Mouse (Mus musculus): ENCODE results near the gene AC134908.4. TPM values are rescaled to one million over a fixed set of nuclear protein-coding genes. Genes with fewer than 3 reads are reported as not detected.

Gene AC134908.4
- polyA plus RNA-seq, 1 experiment from 2014 or later: not detected

DNA sequence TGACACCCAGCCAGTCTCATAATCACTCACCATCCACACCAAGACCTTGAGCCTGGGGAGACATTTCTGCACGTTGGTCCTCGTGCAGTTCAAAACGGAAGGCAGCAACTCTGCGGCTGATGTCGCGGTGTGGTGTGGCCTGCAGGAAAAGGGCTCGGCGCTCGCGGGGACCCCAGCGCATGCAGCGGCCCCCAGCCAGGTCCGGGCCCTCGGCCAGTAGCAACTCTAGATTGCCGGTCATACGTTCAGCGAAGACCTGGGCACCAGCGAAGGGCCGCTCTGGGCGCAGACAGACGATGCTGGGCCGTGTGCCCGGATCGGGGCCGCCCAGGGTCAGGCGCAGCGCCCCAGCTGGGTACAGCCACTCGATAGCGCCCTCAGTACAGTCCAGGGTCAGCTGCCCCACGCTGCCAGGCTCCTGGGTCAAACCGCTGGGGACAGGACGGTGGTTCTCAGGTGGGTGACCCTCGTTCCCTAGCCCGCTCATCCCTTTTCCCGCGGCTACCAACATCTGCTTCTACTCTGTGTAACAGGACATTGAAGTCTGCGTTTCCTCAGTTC is 832 bp upstream of the AC134908.4 start:
- H3K4me1 ChIP-seq (ENCODE audit: control insufficient read depth, insufficient read depth, low read length): peaks cover 31% of the 10 kb centered on the region
- 0 out of 2 replicates have a peak, but pooled peaks have one; percentile 1 for ATAC-seq
- WGBS: 5% methylated on average over 36 of the region's 37 CpGs

DNA sequence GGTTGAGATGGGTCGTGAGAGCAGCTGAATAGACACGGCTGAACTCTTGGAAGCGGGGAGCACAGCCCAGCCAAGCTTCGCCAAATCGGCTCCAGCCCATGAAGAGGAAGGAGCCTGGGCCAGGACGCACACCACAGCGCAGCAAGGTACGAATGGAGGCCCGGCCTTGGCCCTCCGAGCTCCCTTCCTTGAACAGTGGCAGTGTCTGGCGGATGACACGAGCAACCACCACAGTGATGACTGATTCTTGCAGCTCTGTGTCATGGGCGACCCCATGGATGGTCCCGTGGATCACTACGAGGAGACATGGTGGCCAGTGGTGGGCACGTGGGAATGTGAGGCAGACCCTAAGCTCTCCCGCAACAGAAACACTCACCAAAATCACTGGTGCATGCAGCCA is 461 bp downstream of the AC134908.4 start:
- Histone ChIP-seq H3K27ac (ENCODE audit: low read length) (0 out of 2 replicates have a peak overlapping the region, but pooled peaks have one; percentile 28), H3K27me3 (replicated peaks; ENCODE audit: control insufficient read depth, insufficient read depth, low read length) (no peaks in the 10 kb centered on the region), H3K36me3 (ENCODE audit: control insufficient read depth, insufficient read depth, low read length) (0 out of 2 replicates have a peak, but pooled peaks cover 2% of the 10 kb centered on the region), H3K9me3 (ENCODE audit: control insufficient read depth, low read length) (no peaks in the 10 kb centered on the region), H3K4me3 (ENCODE audit: low read length) (no peak overlapping the region), H3K9ac (ENCODE audit: low read depth, low read length) (no peak overlapping the region), H3K4me1 (ENCODE audit: control insufficient read depth, insufficient read depth, low read length) (peaks cover 37% of the 10 kb centered on the region), H3K4me2 (ENCODE audit: low read depth, low read length) (no peak overlapping the region)
- ATAC-seq: no peak
- WGBS: 82% methylated on average over 17 of the region's 17 CpGs

More for the DNA sequence above, 832 bp upstream of the AC134908.4 start:
- Histone ChIP-seq H3K27ac (ENCODE audit: low read length) (peak overlapping the region; percentile 6), H3K4me3 (ENCODE audit: low read length) (peak overlapping the region; percentile 83), H3K27me3 (replicated peaks; ENCODE audit: control insufficient read depth, insufficient read depth, low read length) (no peaks in the 10 kb centered on the region), H3K9me3 (ENCODE audit: control insufficient read depth, low read length) (no peaks in the 10 kb centered on the region), H3K36me3 (ENCODE audit: control insufficient read depth, insufficient read depth, low read length) (0 out of 2 replicates have a peak, but pooled peaks cover 2% of the 10 kb centered on the region), H3K9ac (ENCODE audit: low read depth, low read length) (peak overlapping the region; percentile 75), H3K4me2 (ENCODE audit: low read depth, low read length) (peak overlapping the region; percentile 97)

DNA sequence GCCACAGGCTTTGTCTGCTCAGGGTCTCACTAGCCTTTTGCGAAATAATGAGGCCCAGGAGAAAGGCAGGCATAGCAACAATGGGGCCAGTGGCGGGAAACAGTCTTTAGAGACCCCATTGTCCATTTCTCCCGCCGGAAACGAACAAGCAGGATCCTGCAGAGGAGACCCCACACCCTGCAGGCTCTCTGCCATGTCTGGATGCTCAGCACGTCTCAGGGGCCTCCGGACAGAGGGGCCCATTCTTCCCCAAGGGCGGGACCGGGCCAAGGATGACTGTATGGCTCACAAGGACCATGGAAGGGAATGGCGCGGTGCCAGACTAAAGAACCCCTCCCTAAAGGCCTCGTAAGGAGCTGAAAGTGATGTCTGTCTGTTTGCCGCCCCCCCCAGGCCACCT is 1.3 kb downstream of the AC134908.4 start:
- Histone ChIP-seq H3K27ac (ENCODE audit: low read length) (no peak overlapping the region), H3K36me3 (ENCODE audit: control insufficient read depth, insufficient read depth, low read length) (peaks cover 8% of the 10 kb centered on the region; the same call in 1 of the 2 replicates), H3K4me3 (ENCODE audit: low read length) (no peak overlapping the region), H3K27me3 (replicated peaks; ENCODE audit: control insufficient read depth, insufficient read depth, low read length) (no peaks in the 10 kb centered on the region), H3K9me3 (ENCODE audit: control insufficient read depth, low read length) (no peaks in the 10 kb centered on the region), H3K4me1 (ENCODE audit: control insufficient read depth, insufficient read depth, low read length) (peaks cover 37% of the 10 kb centered on the region), H3K9ac (ENCODE audit: low read depth, low read length) (0 out of 2 replicates have a peak overlapping the region, but pooled peaks have one; percentile 13), H3K4me2 (ENCODE audit: low read depth, low read length) (no peak overlapping the region)
- no peak for ATAC-seq
- 66% methylated on average over 13 of the region's 13 CpGs for WGBS

DNA sequence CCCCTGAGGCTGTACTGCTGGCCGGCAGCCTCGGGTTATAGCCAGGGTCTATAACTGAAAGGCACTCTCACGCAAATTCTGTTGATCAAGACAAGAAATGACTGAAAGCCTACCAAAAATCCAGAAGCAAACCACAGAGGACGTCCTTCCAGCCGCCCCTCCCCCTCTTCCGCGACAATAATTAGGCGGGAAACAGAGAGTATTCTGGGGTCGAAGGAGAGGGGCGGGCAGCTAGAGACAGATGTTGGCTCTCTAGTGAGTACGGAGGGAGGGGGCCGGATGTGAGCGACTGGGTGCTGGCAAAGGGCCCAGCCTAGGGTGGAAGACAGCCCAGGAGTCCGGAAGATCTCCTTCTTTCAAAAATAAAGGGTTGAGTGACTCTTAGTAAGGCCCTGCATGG is 2.8 kb downstream of the AC134908.4 start, which contains the start of gene Fam173a:
Gene Fam173a (minus strand): TSS at position 287 of the 400 bp plus-strand sequence.
- peak within 1 kb of the TSS; percentile 89 for H3K9ac ChIP-seq (ENCODE audit: low read depth, low read length)
- under 1% methylated on average over 14 of the region's 14 CpGs for WGBS
- peak within 1 kb of the TSS; percentile 85 for H3K4me3 ChIP-seq (ENCODE audit: low read length)
- H3K27me3 ChIP-seq (replicated peaks; ENCODE audit: control insufficient read depth, insufficient read depth, low read length): no peaks in the 10 kb centered on the region
- H3K4me2 ChIP-seq (ENCODE audit: low read depth, low read length): peak within 1 kb of the TSS; percentile 90
- H3K27ac ChIP-seq (ENCODE audit: low read length): peak within 1 kb of the TSS; percentile 99
- peaks cover 37% of the 10 kb centered on the region for H3K4me1 ChIP-seq (ENCODE audit: control insufficient read depth, insufficient read depth, low read length)
- peaks cover 10% of the 10 kb centered on the region; the same call in 1 of the 2 replicates for H3K36me3 ChIP-seq (ENCODE audit: control insufficient read depth, insufficient read depth, low read length)
- no peaks in the 10 kb centered on the region for H3K9me3 ChIP-seq (ENCODE audit: control insufficient read depth, low read length)
- peak; percentile 67 for ATAC-seq

DNA sequence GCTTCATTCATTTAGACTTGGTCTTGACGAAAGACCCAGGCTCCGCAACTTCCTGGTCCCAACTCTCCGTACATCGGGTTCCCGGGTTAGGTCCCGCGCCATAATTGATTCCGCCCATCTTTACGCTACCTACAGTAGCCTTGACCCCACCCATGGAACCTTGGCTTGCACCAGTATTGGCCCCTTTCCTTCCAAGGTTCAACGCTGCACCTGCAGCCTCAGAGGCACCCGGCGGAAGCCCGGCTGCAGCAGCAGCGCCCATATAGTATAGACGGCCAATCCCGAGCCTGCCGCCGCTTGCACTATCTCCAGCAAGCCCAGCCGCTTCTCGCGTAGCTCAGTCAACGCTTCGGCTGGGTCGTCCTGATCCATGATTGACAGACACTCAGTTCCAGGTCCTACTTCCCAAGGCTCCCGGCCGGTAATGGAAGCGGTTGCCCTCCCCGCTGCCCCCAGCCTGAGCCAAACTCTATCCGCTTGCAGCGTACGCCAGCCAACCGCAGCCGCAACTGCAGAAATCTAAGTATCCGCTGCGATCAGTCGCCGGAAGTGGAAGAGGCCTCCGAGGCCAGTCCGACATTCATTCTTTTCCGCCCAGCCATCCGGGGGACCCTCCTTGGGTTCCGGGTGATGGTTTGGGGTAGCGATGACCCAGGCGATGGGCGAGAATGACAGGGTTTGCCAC is 3.5 kb downstream of the AC134908.4 start:
- under 1% methylated on average over 45 of the region's 45 CpGs for WGBS

DNA sequence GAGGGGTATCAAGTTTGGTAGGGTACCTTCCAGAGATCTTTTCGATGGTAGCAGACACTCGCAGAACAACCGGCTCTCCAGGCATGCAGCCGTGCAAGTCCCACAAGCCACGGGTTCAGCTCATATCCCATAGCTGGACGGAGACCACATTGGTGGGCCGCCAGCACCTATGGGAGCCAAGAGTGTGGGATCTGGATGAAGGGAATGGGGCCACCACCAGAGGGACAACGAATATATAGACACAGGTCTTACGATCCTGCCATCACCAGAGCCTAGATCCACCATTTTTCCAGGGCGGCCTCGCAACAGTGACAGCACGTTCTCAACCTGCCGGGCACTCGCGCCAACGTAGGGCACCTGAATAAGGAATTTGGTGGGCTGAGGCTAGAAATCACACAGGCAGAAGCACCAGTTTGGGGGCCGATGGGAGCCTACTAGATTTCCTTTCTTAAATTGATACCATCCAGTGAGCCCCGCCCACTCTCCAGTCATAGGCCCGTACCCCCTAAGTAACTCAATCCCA is 4.1 kb downstream of the AC134908.4 start:
- peaks cover 31% of the 10 kb centered on the region for H3K4me1 ChIP-seq (ENCODE audit: control insufficient read depth, insufficient read depth, low read length)
- peak overlapping the region; percentile 90 for H3K4me2 ChIP-seq (ENCODE audit: low read depth, low read length)
- H3K4me3 ChIP-seq (ENCODE audit: low read length): peak overlapping the region; percentile 85
- WGBS: 28% methylated on average over 19 of the region's 19 CpGs
- H3K27ac ChIP-seq (ENCODE audit: low read length): peak overlapping the region; percentile 99
- H3K36me3 ChIP-seq (ENCODE audit: control insufficient read depth, insufficient read depth, low read length): peaks cover 10% of the 10 kb centered on the region; the same call in 1 of the 2 replicates
- peak; percentile 6; the same call in 1 of the 2 replicates for ATAC-seq
- peak overlapping the region; percentile 89 for H3K9ac ChIP-seq (ENCODE audit: low read depth, low read length)
- H3K27me3 ChIP-seq (replicated peaks; ENCODE audit: control insufficient read depth, insufficient read depth, low read length): no peaks in the 10 kb centered on the region
- no peaks in the 10 kb centered on the region for H3K9me3 ChIP-seq (ENCODE audit: control insufficient read depth, low read length)

More for the DNA sequence above, 3.5 kb downstream of the AC134908.4 start:
- Histone ChIP-seq H3K9ac (ENCODE audit: low read depth, low read length) (peak overlapping the region; percentile 89), H3K27ac (ENCODE audit: low read length) (peak overlapping the region; percentile 99), H3K27me3 (replicated peaks; ENCODE audit: control insufficient read depth, insufficient read depth, low read length) (no peaks in the 10 kb centered on the region), H3K4me2 (ENCODE audit: low read depth, low read length) (peak overlapping the region; percentile 90), H3K9me3 (ENCODE audit: control insufficient read depth, low read length) (no peaks in the 10 kb centered on the region), H3K36me3 (ENCODE audit: control insufficient read depth, insufficient read depth, low read length) (peaks cover 10% of the 10 kb centered on the region; the same call in 1 of the 2 replicates), H3K4me1 (ENCODE audit: control insufficient read depth, insufficient read depth, low read length) (peaks cover 32% of the 10 kb centered on the region), H3K4me3 (ENCODE audit: low read length) (peak overlapping the region; percentile 85)
- peak; percentile 81 for ATAC-seq

DNA sequence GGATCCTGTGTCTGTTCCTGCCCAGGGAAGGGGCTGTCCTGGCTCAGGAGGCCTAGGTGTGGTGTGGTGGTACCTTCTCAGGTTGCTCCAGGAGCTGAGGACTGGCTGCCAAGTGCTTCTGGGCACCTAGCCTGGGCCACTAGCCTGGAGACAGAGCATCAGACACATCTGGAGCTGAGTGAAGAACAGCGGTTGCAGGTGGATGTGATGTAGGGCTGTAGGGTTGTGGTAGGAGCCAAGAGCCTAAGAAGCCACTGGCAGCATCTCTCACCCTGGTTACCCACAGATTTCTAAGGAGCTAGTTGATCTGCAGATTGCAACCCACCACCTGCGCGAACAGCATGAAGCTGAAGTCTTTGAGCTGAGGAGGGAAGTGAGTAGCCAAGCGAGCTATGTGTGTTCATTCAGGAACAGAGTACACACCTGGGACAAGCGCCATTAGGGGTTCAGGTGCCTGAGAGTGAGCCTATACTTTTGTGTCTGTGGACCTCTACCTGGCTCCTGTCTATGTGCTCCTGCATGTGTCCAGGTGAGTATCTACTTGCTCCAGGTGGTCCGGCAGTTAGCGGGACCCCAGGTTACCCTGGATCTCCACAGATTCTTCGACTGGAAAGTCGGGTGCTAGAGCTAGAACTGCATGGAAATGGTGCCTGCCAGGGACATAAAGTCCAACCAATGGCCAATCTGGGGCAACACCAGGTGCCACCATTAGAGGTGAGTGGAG is 8.5 kb downstream of the AC134908.4 start:
- Histone ChIP-seq H3K4me1 (ENCODE audit: control insufficient read depth, insufficient read depth, low read length) (peaks cover 26% of the 10 kb centered on the region), H3K4me2 (ENCODE audit: low read depth, low read length) (no peak overlapping the region), H3K27ac (ENCODE audit: low read length) (no peak overlapping the region), H3K9ac (ENCODE audit: low read depth, low read length) (no peak overlapping the region), H3K4me3 (ENCODE audit: low read length) (no peak overlapping the region), H3K9me3 (ENCODE audit: control insufficient read depth, low read length) (no peaks in the 10 kb centered on the region), H3K27me3 (replicated peaks; ENCODE audit: control insufficient read depth, insufficient read depth, low read length) (no peaks in the 10 kb centered on the region), H3K36me3 (ENCODE audit: control insufficient read depth, insufficient read depth, low read length) (peaks cover 17% of the 10 kb centered on the region)
- ATAC-seq: no peak
- 92% methylated on average over 9 of the region's 9 CpGs for WGBS

DNA sequence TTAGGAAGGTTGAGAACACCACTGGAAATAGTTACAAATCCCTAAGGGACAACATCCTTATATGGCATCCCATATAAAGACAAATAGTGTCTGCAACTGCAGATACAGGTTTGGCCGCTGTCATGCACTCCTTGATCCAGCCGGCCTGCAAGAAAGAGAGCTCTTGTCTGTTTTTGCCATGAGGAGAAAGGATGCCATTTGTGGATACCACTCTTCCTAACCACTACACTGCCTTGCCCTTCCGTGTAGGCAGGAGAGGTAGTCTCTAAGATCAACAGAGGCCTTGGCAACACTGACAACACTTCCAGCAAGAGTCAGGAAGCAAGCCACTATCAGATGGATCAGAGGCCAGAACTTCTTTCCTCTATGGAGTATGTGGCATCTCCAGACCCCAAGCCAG is 9.2 kb downstream of the AC134908.4 start, which contains the start of gene Ccdc78:
Gene Ccdc78 (plus strand): TSS at position 301 of the 400 bp plus-strand sequence.
- Histone ChIP-seq H3K4me1 (ENCODE audit: control insufficient read depth, insufficient read depth, low read length) (peaks cover 23% of the 10 kb centered on the region), H3K27me3 (replicated peaks; ENCODE audit: control insufficient read depth, insufficient read depth, low read length) (no peaks in the 10 kb centered on the region), H3K9ac (ENCODE audit: low read depth, low read length) (peak within 1 kb of the TSS; percentile 81), H3K36me3 (ENCODE audit: control insufficient read depth, insufficient read depth, low read length) (peaks cover 17% of the 10 kb centered on the region), H3K9me3 (ENCODE audit: control insufficient read depth, low read length) (no peaks in the 10 kb centered on the region), H3K4me3 (ENCODE audit: low read length) (peak within 1 kb of the TSS; percentile 79), H3K4me2 (ENCODE audit: low read depth, low read length) (peak within 1 kb of the TSS; percentile 90), H3K27ac (ENCODE audit: low read length) (peak within 1 kb of the TSS; percentile 88)
- 81% methylated on average over 3 of the region's 3 CpGs for WGBS
- no peak for ATAC-seq
